Mouse (Mus musculus) testis, postnatal 14 days (tissue): Measurements from ENCODE around the gene Zfp386.
A peak's percentile ranks its signal among the peaks of the same experiment; 100 is the strongest.
"Not testable (repeated sequence)": the region's sequence is repeated elsewhere in the genome, so short reads cannot be mapped to it uniquely, and the experiment has no call there.

ENCODE experiments used
- DNase-seq: peaks from one replicate; pipeline ENCODE4 v3.0.0; 2021; ENCODE audit warnings: low spot score

Zfp386 gene

DNA sequence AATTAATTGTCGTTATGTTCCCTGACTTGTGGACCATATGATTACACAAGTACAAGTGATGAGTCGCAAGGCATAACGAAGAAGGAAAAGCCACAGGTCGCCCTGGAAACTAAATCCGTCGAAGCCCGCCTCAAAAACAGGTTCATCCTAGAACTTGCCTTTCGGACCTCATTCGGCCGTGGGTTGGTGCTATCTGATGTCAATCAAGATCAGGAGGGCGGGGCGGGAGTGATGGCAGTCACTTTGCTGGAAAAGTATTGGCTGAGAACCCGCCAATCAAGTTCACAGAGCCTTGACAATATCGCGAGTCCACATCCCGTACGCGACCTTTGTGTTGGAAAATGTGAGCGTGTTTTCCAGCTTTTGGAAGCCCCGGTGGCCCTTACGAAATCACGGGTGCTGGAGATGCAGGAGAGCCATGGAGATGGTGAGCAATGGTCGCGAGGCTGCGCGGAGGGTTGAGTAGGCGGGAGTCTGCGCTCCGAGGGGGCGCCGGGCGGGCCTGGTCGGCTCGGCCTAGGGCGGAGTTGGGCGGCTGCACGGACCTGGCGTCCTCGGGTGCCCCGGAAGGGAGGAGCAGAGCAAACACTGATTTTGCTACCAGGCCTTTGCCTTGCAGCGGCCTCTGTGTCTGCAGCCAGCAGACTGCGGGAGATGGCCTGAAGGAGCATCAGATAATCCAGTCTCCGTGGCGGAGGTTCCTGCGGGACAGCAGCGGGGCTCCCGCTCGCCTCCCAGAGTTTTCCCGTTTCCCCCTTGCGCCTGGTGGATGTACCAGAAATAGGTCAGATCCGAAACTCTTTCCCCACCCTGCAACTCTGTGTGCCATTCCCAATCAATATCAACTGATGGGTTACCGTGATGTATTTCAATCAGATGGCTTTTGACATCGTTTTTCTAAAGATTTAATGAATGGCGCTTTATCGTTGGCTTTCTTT lies at the start of gene Zfp386:
TSS of gene Zfp386 (plus strand) at position 285 of the 938 bp plus-strand sequence.
- DNase-seq: peak; percentile 97

DNA sequence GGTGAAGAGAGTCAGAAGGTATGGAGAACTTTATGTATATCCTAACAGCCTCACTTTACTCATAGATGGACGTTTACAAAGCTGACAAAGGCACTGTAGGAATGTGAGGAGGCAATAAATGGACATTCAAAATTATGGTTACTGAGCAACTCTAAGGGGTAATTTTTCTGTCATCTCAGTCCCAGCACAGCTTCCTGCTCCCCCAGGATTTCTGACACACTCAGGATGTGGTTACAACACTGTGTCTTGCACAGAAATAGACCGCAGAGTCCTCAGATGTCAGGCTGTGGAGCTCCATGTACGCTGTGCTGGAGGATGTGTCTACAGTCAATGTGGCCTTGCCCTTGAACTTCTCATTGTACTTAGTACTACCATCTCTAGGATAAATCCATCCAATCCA lies 47.7 kb upstream of the Zfp386 start:
- DNase-seq: not testable (repeated sequence)

DNA sequence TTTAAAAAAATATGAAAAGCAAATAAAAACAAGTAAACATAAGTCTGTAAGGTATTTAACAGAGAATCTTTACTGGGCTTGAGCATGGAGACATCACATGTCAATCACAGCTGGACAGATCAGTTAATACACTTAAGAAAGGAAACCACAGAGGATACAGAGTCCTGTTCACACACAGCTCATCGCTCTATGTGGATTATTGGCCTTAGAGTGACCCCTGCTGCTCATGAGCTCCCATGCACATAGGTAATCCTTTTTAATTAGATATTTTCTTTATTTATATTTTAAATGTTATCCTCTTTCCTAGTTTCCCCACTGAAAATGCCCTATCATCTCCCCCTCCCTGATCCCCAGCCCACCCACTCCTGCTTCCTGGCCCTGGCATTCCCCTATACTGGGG lies 44.6 kb upstream of the Zfp386 start:
- DNase-seq: not testable (repeated sequence)

DNA sequence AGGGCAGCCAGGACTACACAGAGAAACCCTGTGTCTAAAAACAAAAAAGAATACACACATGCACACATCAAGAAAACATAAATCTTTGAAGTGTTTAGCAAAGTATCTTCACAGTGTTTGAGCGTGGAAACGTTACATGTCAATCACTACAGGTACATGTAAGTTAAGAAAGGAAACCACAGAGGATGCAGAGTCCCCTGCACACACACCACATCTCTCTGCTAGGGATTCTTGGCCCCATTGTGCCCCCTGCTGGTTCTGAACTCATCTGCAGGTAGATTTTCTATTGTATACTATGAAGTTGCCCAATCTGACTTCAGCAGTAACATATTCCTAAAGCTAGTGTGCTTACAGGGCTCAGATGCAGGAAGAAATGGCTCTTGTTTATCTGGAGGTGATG lies 36.7 kb upstream of the Zfp386 start:
- DNase-seq: no peak

DNA sequence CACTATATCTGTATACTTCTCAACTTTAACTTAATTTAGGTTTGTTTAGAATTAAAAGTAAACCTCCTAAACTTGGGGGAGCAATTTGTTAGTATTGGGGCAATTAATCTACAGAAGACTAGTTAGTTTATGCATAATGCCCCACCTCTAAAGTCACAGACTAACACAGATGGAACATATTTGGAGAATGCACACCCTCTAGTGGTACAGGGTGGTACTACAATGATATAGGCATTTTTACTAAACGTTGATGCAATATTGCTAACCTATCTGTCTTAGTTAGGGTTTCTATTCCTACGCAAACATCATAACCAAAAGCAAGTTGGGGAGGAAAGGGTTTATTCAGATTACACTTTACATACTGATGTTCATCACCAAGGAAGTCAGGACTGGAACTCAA lies 19.4 kb upstream of the Zfp386 start:
- no peak for DNase-seq

DNA sequence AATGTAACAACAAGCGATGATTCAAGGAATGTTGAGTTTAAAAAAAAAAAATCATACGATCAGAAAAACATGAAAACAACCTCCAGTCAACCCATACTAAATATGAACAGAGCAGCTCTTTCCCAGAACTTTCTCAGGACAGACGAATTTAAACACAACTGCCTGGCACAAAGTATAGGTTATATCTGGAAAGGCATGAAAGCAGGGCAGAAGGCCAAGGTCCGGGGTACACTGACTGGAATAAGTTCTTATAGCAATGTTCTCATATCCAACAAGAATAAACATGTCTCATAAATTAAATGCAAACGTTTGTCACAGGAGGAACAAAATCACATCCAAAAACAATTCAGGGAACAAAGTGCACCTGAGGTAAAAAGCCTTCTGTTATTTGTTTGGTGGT lies 12.2 kb upstream of the Zfp386 start:
- DNase-seq: no peak

DNA sequence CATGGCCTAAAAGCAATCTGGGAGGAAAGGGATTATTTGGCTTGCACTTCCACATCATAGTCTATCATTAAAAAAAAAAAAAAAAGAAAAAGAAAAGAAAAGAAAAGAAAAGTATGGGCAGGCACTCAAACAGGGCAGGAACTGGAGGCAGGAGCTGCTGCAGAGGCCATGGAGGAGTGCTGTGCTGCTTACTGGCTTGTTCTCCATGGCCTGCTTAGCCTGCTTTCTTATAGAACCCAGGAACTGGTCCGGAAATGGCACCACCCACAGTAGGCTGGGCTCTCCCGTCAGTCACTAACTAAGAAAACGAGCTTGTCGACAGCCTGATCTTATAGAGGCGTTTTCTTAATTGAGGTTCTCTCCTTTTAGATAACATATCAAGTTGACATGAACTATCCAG lies 2.7 kb upstream of the Zfp386 start:
- no peak for DNase-seq

DNA sequence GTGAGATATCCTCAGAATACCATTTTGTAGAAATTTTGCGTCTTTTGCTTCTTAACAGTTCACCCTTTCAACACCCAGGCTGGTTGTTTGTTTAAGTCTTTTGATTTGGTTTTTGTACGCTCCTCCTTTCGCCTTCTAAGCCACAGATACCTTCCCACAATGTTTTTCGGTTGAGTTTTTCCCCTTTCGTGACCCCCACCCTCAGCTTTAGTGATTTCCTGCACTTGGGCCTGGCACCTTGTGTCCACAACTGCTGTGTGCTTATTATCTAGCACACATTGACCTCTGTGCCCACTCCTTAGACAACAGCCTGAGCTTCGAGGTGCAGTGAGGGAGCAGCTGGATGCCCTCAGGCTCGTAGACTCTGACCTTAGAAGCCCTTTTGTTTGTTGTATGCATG lies 1.2 kb downstream of the Zfp386 start:
- DNase-seq: no peak

DNA sequence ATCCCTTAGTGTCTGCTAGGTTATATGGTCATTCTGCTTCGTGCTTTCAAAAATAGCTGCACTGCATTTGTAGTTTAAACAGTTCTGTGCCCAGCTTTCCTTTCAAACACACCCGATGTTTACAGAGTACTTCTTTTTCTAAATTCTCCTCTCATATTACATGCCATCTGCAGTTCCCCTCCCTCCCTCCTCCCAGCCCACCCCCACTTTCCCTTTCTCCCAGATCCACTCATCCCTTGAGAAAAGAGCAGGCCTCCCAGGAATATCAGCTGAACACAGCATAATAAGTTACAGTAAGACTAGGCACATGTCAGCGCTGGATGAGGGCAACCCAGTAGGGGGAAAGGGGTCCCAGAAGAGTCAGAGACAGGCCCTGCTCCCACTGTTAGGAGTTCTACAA lies 1.7 kb downstream of the Zfp386 start:
- DNase-seq: no peak

DNA sequence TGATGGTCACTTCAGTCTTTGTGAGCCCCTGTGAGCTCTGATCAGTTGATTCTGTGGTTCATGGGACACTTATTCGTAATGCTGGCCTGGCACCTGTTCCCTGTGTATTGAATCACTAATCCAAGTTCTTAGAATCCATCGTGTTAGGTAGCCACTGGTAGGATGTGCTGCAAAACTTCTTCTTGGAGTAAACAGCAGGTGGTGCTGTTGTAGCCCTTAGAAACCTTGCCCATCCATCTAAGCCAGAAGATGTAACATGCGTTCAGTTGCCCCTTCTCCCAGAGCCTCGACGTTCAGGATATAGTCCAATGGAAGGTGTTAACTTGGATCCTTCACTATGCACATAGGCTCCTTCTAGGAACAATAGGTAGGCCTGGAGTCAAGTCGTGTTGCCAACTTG lies 2.2 kb downstream of the Zfp386 start:
- DNase-seq: no peak

DNA sequence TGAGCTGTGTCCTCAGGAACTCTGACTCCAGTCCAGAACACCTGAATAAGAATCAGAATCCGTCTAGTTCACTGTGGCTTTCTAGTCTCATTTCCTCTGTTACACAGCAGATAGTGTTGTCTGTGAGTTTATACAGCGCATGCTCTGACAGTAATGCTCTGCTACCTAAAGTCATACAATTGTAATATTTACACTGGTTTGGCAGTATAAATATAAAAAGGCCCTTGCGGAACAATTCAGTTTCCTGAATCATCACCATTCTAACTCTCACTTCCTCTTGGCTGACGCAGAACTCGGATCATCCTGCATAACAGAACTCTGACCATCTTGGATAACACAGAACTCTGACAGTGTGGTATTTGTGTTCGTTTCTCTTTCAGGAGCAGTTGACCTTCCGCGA lies 6.8 kb downstream of the Zfp386 start:
- DNase-seq: no peak

DNA sequence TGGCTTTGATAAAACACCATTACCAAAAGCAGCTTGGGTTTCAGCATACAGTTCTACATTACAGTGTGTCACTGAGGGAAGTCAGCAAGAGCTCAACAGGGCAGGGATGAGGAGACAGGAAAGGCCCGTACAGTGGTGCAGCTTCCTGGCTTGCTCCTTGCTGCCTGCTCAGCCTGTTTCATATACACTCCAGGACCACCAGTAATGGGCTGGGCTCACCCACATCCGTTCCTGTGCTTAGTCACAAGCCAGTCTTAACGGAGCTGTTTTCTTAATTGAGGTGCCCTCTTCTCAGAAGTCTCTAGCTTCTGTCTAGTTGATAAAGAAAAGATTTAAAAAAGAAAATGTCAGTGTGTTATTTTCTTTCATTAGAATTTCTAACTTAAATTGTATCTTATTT lies 8.6 kb downstream of the Zfp386 start:
- no peak for DNase-seq

DNA sequence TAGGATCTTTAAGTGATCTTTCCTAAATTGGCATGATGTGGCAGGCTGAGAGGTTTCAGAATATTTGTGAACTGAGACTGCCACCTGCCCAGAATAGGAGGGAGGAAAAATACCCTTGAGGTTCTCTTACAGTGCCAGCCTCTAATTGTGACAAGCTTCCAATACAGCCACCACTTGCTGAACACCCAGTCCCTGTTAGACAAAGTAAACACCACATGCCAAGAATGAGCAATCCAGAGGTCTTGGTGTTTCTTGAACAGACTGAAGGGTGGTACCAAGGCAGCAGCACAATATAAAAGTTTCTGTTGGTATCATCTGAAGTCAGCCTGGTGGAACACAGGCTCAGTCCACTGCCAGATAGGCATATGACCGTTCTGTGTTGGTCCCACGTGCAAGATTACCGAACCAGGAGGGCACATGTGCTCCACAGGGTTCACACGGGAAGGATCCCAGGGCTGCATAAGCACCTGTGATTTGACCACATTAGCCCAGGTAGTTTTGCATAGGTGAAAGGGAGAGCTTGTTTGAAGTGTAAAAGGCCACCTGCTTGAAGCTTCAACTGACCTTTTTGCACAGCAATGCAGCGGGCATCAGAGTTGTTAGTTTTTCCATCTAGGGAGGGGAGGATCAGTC lies 14.2 kb downstream of the Zfp386 start:
- no peak for DNase-seq

DNA sequence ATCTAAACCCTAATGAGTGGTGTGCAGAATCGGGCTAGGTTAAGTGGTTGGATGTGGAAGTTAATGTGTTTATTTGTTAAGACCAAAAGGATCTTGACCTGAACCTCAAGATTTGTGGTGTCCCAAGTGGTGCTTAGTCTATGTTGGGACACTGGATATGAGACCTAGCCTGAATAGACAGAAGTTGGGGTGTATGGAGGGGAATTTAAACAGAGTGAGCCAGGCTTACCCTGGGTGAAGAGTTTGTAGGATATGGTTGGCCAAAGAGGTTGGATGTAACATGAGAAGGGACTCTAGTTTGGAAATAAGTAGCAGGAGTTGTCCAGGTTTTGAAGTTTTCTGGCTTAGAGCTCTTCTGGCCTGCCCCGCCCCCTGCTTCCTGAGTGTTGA lies 14.7 kb downstream of the Zfp386 start:
- DNase-seq: no peak

DNA sequence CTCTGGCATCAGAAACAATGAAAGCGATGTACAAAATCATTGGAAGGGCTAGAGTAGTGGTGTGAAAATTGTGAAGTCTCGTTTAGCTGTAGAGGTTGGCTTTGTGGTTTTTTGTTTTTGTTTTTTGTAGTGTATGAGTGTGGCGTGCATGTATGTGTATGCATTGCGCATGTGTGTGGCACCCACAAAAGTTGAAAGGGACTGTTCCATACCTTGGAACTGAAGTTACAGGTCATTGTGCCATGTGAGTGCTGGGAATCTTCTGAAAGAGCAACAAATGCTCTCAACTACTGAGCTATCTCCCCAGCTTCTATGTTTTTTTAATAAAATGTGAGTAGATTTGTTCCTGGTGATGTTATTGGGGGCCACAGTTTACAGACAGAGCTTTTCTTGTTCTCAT lies 15.5 kb downstream of the Zfp386 start:
- DNase-seq: no peak

DNA sequence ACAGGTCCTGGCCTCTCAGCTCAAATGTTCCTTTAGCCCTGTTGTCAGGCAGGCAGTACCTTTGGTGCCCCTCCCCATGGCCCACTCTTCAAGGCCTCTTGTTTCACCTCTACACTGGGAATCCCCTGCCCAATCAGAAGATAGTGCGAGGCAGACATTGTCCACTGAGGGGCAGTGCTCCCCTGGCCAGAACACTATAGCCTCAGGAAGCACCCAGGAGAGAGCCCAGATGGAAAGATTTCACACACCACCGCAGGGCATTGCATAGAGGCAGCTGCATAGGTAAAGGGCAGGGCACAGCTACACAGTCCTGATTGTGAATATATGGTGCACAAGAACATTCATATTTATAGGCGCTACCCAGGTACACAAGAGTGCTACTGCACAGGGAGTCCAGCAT lies 23.5 kb downstream of the Zfp386 start:
- DNase-seq: no peak

DNA sequence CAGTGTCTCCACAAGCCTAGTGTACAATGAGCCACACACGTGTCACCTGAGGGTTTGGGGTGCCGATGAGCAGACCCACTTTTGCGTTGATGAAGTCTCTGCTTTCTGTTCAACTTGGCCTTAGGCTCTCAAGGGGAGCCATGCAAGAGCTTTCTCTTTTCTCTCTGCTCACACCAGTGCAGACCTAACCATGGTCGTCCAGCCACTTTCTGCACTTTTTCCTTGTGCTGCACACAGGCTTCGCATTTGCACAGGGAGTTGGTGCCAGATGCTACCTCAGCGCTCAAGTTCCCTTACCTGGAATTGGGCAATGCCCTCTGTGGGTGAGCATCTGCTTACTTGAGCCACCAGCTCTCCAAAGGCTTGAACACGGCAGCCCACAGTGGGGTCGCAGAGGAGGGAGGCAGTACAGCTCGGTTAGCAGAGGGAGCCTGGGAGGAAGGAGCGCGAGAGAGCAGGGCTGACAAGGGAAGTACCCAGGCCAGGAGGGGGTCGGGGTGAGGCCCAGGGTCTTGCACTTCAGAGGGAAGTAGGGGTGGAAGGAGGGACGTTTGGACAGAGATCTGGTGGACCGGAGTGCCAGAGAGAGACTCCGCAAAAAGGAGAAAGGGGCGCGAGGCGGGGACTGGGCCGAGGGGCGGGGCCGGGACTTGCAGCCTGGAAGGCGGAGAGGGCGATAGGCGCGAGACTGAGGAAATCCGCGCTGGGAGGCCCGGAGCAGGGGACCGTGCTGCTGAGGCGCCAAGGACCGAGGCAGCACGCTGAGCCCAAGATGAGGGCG lies 29.7 kb downstream of the Zfp386 start, which contains the start of gene Vipr2:
TSS of gene Vipr2 (plus strand) at position 653 of the 781 bp plus-strand sequence.
- DNase-seq: peak; percentile 37

DNA sequence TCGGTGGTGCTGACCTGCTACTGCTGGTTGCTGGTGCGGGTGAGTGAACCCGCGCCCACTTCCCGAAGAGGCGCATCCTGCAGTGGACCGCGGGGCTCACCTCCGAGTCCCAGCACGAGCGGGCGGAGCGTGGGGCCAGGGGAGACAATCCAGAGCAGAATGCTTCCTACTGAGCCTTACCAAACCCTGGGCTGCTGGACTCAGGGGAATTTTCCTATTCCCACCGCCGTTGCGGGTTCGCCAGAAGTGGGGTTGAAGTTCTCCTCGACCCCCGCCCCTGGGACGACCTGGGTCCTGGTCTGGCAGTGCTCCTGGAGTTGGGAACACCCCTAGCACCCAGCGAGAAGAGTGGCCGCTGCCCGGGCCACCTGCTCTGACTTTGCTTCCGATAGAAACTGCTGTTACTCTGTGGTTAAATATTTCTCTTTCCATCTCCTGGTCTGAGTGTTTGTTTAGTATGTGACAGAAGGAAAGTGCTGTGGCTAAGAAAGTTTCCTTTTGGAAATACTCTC lies 30.4 kb downstream of the Zfp386 start:
- no peak for DNase-seq

DNA sequence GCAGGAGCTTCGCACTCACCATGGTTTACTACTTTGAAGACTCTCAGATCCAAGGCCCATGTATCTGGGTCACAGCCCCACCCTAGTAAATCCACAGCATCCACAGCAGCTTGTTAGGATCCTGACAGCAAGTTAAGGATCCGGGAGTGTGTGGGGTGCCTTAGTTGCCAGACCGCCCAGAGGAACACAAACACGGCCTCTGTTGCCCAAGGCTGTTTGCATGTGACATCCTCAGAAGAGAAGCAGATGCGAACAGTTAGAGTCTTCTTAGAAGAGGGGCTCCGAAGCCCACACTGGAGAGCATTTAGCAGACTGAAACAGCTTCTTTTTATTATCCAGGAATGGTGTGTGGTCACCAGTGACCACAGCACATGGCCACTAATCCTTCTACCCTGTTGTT lies 35.6 kb downstream of the Zfp386 start:
- no peak for DNase-seq

DNA sequence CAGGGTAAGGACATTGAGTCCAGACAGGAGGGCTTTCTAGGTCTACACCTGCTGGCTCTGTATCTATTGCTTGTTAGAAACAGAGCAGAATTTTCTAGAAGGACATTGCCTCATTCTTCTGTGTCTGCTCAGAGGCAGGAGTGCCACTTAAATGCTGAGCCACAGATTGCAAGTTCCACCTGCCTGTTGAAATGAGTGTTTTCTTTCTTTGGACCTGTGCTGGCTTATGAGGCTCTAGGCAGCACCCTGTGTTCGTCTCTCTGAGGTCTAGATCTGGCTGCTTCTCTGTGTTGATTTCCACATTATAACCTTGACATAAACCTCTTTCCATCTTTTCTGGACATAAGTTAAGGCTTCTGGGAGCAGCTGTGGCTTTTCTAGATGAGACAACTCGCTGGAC lies 36.8 kb downstream of the Zfp386 start:
- DNase-seq: no peak

DNA sequence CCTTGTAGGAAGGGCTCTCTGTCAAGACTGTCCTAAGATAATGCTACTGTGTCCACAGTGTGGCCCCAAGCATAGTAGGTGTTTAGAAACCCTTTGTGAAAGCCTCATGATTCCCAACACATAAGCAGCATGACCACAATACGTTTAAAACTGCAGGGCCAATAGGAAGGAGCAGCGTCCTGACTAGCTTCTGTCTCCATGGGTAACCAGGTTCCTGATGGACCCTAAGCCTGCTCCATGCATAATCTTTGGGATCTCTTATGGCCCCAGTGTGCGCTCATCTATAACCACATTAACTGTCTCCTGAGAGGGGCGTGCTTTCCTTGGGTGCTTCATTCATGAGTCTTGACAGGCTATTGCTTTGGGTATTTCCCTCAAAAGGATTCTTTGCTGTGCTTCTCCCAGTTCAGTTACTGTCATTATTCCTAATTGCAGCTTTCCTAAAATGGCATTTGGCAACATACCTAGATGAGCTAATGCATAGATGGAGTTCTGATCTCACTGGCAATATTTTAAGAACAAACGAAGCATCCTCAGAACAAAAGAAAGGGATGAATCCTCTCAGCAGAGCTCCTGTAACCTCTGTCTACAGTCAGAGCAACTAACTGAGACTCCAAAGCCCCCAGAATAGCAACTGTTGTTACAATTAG lies 39.6 kb downstream of the Zfp386 start:
- no peak for DNase-seq

DNA sequence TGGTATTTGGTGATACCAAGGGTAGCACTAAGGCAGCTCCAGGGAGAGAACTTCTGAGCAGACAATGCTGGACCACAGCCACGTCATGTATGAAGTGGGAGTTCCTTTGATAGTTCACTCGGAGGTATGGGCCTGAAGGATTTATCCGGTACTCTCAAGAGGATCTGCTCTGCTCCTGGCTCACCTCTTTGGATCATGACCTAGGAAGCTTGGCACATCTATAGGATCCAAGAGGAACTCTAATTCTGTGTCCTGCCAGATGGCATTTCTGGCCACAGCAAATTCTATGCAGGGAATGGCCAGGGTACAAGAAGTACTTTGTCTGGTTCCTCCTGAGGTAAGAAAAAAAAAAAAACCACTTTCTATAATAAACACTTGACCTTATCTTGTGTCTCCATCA lies 42.3 kb downstream of the Zfp386 start:
- no peak for DNase-seq
